Mouse (Mus musculus) T-cell, adult 2 months (primary cell): ENCODE measurements around the gene Olfr1133.
"Not testable (repeated sequence)": the region's sequence is repeated elsewhere in the genome, so short reads cannot be mapped to it uniquely, and the experiment has no call there.

Experiments used
- DNase-seq: peaks from one replicate; pipeline ENCODE4 v3.0.0; 2022; ENCODE audit warnings: low spot score

Olfr1133 gene

GRCm38 (mm10) chr2:87647274-87647673 is at the start of gene Olfr1133:
Gene Olfr1133, minus strand, starts transcription at chr2:87647374.
- no peak for DNase-seq

GRCm38 (mm10) chr2:87693847-87694246 is 46.7 kb upstream of the Olfr1133 start, which contains the start of gene Olfr1136:
Gene Olfr1136, minus strand, starts transcription at chr2:87693947.
- no peak for DNase-seq

- no peak for DNase-seq
Observed at GRCm38 (mm10) chr2:87673564-87673963, 26.4 kb upstream of the Olfr1133 start, which contains the start of gene Olfr1135. Gene Olfr1135, minus strand, starts transcription at chr2:87673664.

DNA sequence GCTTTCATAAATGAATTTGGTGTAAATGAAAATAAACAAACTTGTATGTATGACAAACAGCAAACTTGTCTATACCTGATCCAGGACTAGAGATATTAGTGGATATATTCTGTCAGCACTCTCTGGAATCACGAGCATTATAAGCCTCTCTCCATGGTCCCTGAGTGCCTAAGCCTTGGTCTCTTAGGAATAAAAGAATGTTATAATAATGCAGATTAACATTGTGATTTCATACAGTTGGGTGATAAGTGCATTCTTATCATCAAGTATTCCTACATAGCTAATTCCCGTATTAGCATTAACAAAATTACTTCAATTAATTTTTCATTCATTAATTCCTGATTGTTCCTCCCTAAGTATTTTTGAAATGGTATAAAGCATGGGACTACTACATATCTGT is 11.2 kb upstream of the Olfr1133 start, which contains the start of gene Olfr1134:
TSS of gene Olfr1134 (minus strand) at position 101 of the 400 bp plus-strand sequence.
- DNase-seq: no peak

GRCm38 (mm10) chr2:87642441-87642840 is 4.7 kb downstream of the Olfr1133 start:
- DNase-seq: no peak

GRCm38 (mm10) chr2:87637435-87637834 is 9.7 kb downstream of the Olfr1133 start, which contains the start of gene Olfr1132:
Gene Olfr1132, minus strand, starts transcription at chr2:87637535.
- no peak for DNase-seq

GRCm38 (mm10) chr2:87626804-87627203 is 20.4 kb downstream of the Olfr1133 start, which contains the start of gene Olfr1131:
Gene Olfr1131, plus strand, starts transcription at chr2:87627104.
- DNase-seq: no peak

DNA sequence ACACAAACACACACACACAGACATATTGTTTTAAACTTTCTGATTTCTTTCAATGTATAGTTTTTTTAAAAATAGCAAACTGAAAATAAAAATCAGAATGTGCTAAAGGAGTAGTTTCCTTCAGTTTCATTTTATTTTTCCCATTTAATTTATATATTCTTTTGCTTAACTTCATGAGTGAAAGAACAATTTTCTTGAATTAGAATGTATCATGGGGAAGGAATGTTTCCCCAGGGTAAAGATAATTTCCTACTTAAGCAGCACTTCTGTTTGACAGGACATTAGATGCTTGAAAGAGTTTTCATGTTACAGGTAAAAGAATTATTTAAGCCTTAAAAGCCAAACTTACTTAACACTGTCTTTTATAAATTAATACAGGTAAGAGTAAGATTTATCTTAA is 41.3 kb downstream of the Olfr1133 start, which contains the start of gene Olfr1130:
TSS of gene Olfr1130 (plus strand) at position 301 of the 400 bp plus-strand sequence.
- DNase-seq: not testable (repeated sequence)
